Mouse (Mus musculus) brain, embryonic 14.5 days (tissue): ENCODE results near the gene Ssr4.
A peak's percentile ranks its signal among the peaks of the same experiment; 100 is the strongest.

Source experiments
- CTCF ChIP-seq: fragments of 200-500 bp; IDR thresholded peaks from 2 replicates; pipeline ENCODE4 v1.5.1; 2012; ENCODE audit warnings: inconsistent platforms, mild to moderate bottlenecking, moderate library complexity, borderline replicate concordance; ENCODE audit not compliant: insufficient read depth, insufficient read length; ENCODE audit errors: extremely low read depth
- POLR2A ChIP-seq: fragments of 200-500 bp; IDR thresholded peaks from 2 replicates; pipeline ENCODE4 v1.6.1; 2012; ENCODE audit warnings: mild to moderate bottlenecking, inconsistent platforms, borderline replicate concordance; ENCODE audit not compliant: poor library complexity, insufficient read depth, insufficient read length, severe bottlenecking; ENCODE audit errors: extremely low read depth

GRCm38 (mm10) chrX:73767267-73767666, 19.6 kb upstream of the Ssr4 start:
- TF ChIP-seq CTCF (peak; percentile 47; the same call in 1 of the 2 replicates), POLR2A (no peak)
